Mouse (Mus musculus): Measurements from ENCODE around the gene Olfr432. TPM values are rescaled to one million over a fixed set of nuclear protein-coding genes. Genes with fewer than 3 reads are reported as not detected.
A peak's percentile ranks its signal among the peaks of the same experiment; 100 is the strongest.
"Not testable (repeated sequence)": the region's sequence is repeated elsewhere in the genome, so short reads cannot be mapped to it uniquely, and the experiment has no call there.

Gene Olfr432
- total RNA-seq (2022): not detected

GRCm38 (mm10) chr1:174048893-174049292 lies at the start of gene Olfr432:
Gene Olfr432, plus strand, starts transcription at chr1:174049205.
- DNase-seq: no peak

GRCm38 (mm10) chr1:174004352-174005109 lies 44.5 kb upstream of the Olfr432 start:
- DNase-seq: not testable (repeated sequence)

DNA sequence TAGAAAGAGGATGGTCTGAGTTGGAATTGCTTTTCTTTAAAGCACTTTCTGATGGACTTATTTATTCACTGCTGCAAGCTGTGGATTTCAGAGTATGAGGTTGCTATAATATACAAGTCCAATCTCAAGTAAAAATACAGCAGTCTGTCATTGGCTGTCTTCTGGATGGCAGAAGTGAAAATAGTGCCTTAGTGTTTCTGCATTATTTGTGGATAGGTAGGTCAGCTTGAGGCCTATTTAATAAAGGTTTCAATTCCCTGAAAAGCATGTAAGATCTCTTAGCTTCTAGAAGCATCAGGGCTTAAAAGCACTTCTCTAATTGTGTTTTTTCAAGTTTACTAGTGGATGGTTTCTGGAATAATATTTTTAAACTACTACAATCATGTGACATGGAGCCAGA lies 42.0 kb upstream of the Olfr432 start:
- DNase-seq: not testable (repeated sequence)

GRCm38 (mm10) chr1:174031698-174032097 lies 17.3 kb upstream of the Olfr432 start, which contains the start of gene Ifi205:
Gene Ifi205, minus strand, starts transcription at chr1:174031810.
- DNase-seq: no peak

DNA sequence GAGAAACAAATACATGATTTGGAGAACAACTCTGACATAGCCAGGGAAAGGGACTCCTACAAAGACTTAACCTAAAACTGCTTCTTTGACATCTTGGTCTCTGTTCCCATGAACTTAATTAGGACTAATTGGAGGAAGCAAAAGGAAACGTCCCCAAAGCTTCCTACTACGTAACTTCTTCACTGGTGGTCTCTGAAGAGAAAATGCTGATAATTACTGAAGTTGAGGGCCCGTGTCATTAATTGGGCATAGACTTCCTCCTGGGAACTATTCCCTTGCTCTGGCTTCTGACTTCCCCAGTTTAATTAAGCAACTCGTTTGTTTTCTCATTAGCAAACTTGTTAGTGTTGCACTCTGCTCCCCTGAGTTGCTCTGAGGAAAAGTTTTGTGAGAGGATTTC lies 13.2 kb upstream of the Olfr432 start:
- no peak for DNase-seq

GRCm38 (mm10) chr1:174038480-174038879 lies 10.5 kb upstream of the Olfr432 start:
- DNase-seq: no peak

DNA sequence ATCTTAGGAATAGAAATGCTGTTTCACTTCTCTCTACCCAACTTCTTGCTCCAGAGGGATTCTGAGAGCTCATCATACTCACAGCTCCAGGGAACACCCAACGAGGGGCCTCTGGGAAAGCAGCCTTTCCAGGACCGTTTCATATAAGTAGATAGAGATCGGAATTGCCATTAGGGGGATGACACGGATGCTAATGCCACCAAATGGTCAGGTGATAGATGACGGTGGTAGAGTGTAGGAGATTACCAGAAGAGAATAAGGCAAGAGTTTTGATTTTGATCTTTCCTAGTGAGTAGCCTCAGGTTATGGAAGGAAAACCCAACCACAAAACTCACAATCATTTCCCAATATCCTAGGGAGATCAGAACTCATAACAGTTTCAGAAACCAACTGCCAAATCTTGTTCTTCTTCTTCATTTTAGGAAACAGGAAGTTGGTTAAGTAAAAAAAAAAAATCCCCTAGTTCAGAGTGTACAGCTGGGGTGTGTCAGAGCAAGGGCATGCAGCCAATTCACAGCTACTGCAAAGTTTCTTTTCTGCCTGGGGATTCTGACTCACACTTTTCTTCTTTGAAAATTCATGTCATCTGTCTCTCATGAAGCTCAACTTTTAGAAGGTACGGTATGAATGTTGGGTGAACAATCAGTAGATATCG lies 8.4 kb upstream of the Olfr432 start, which contains the start of gene Olfr433:
TSS of gene Olfr433 (plus strand) at position 183 of the 655 bp plus-strand sequence.
- DNase-seq: peak; percentile 13

- DNase-seq: not testable (repeated sequence)
Observed at GRCm38 (mm10) chr1:174042091-174042884, 6.7 kb upstream of the Olfr432 start.

- DNase-seq: no peak
Observed at GRCm38 (mm10) chr1:174044431-174044830, 4.6 kb upstream of the Olfr432 start.

- not testable (repeated sequence) for DNase-seq
Observed at GRCm38 (mm10) chr1:174048227-174048626, 778 bp upstream of the Olfr432 start.

- DNase-seq: not testable (repeated sequence)
Observed at GRCm38 (mm10) chr1:174049357-174049756, 352 bp downstream of the Olfr432 start.

GRCm38 (mm10) chr1:174050532-174050931 lies 1.5 kb downstream of the Olfr432 start:
- DNase-seq: no peak

DNA sequence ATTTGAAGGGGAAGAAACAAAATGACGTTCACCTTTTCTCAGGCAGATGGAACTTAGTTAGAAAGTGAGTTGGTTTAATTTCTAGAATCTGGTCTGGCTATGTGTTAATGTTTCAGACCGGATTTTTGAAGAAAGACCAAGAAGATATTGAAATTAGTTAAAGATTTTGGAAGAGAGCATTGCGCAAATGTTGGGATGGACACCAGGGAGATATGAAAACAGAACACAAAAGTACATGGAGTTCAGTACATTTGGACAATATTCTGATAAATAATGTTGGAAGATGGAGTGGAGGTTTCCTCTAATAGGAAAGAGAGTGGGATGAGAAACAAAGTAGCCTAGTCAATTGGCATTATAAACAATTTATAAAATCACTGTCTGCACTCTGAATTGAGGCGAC lies 2.5 kb downstream of the Olfr432 start:
- no peak for DNase-seq

- DNase-seq: no peak
Observed at GRCm38 (mm10) chr1:174051931-174052536, 3.0 kb downstream of the Olfr432 start.

- DNase-seq: no peak
Observed at GRCm38 (mm10) chr1:174052981-174053380, 4.0 kb downstream of the Olfr432 start.

GRCm38 (mm10) chr1:174055248-174055647 lies 6.2 kb downstream of the Olfr432 start:
- DNase-seq: no peak

GRCm38 (mm10) chr1:174066305-174066704 lies 17.3 kb downstream of the Olfr432 start, which contains the start of gene Olfr430:
Gene Olfr430, plus strand, starts transcription at chr1:174066605.
- no peak for DNase-seq

GRCm38 (mm10) chr1:174084031-174084430 lies 35.0 kb downstream of the Olfr432 start, which contains the start of gene Olfr429:
Gene Olfr429, plus strand, starts transcription at chr1:174084331.
- DNase-seq: no peak

DNA sequence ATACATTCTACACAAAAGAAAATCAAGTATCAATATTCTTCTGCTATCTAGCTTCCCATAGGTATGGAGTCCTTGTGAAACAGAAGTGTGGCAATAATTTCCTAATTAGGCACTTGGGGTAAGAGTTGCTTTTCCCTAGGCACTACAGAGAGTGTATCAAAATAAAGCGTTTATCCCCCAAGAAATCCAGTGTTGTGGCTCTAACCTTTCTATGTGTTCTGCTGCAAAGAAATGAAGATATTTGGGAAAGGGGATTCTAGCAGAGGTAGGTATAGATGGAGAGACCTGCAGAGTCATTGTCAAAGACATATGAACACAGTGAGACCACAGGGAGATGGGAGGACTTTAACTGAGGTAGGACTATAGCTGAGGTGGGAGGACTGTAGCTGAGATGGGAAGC lies 47.6 kb downstream of the Olfr432 start, which contains the start of gene Olfr427:
TSS of gene Olfr427 (plus strand) at position 301 of the 400 bp plus-strand sequence.
- no peak for DNase-seq

GRCm38 (mm10) chr1:174103735-174104134 lies 54.7 kb downstream of the Olfr432 start:
- no peak for DNase-seq
